Mouse (Mus musculus) gastrocnemius, adult 2 months (tissue): Measurements from ENCODE around the gene Ints12. TPM values are rescaled to one million over a fixed set of nuclear protein-coding genes. Genes with fewer than 3 reads are reported as not detected.

Experiments
- DNase-seq: peaks from one replicate; pipeline ENCODE4 v3.0.0; 2022
- H3K27ac ChIP-seq: fragments of 200-600 bp; 2 replicates; pipeline ENCODE4 v1.8.1; 2022; ENCODE audit warnings: mild to moderate bottlenecking
- H3K4me3 ChIP-seq: fragments of 200-600 bp; 2 replicates; pipeline ENCODE4 v1.8.1; 2022; ENCODE audit warnings: mild to moderate bottlenecking, moderate library complexity
- CTCF ChIP-seq: fragments of 200-600 bp; IDR thresholded peaks from 2 replicates; pipeline ENCODE4 v1.8.1; 2022; ENCODE audit warnings: antibody characterized with exemption, mild to moderate bottlenecking, moderate library complexity
- intact Hi-C: fragments of 180-260 bp; cut with DNase I; formaldehyde crosslinking; loops from one replicate; pipeline ENCODE4 v1.15.1; 2025
- total RNA-seq, 2 experiments: library from RNA; stranded (reverse); gene quantifications; 2 replicates each; pipeline ENCODE4 v1.2.3; 2021

Ints12 gene
- total RNA-seq, 2 experiments from 2014 or later, result 7.4 to 7.5 TPM

DNA sequence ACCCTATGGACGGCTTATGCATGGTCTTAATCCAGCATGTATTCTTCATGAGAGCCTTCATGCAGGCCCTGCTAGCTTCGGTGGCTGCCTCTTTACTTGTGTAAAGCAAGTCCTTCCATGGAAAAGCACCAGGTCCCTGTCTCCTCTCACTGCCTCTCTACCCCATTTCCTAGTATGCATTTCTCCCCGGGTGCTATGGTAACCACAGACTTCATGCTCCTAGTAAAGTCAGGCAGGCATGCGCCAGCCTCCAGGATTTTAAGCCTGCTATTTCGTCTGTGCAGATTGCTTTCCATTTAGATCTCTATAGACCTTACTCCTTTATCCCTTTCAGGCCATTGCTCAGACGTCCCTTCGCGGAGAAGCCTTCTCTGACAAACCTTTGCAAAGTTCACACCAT, 63.0 kb downstream of the Ints12 start:
- H3K4me3 ChIP-seq, result no peak overlapping the region
- intact Hi-C loops, result no loop called here
- DNase-seq, result no peak
- no peak for TF ChIP-seq CTCF
- no peak overlapping the region for H3K27ac ChIP-seq

DNA sequence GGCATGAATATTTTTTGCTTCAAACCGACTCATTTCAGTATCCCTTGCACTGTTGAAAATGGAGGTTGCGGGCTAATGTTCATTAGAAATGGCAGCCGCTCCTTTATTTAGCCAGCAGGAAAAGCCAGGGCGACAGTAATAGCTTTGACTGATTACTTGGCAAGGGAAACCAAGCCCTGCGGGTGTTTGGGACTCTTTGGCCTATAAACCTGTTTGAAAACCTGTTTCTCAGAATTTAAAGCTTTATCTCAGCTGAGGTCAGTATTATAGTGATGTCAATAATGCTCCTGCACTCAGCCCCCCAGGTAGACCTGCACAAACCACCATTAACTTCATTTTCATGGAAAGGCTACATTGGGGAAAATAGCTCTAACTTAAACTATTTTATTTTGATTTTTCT, 66.6 kb downstream of the Ints12 start:
- Histone ChIP-seq H3K4me3 (no peak overlapping the region), H3K27ac (no peak overlapping the region)
- intact Hi-C loops, result no loop called here
- DNase-seq, result no peak
- no peak for TF ChIP-seq CTCF

Other genes starting within 250 kb of the Ints12 start
- gene Npnt, start 141.5 kb upstream of the Ints12 start, total RNA-seq, result 1 to 10 TPM; 4.5 to 7.4 TPM
- gene Gstcd, start 193 bp downstream of the Ints12 start, total RNA-seq, result 1 to 10 TPM; 2.2 to 3.0 TPM
- not detected for gene Arhgef38, start 143.1 kb downstream of the Ints12 start, total RNA-seq
- gene Ppa2, start 218.3 kb downstream of the Ints12 start, total RNA-seq, result 10 to 100 TPM; 43.7 to 59.7 TPM